Mouse (Mus musculus): ENCODE results near the gene Wnt7a. TPM values are rescaled to one million over a fixed set of nuclear protein-coding genes. Genes with fewer than 3 reads are reported as not detected.

The Wnt7a gene
- polyA plus RNA-seq, 1 experiment = not detected

DNA sequence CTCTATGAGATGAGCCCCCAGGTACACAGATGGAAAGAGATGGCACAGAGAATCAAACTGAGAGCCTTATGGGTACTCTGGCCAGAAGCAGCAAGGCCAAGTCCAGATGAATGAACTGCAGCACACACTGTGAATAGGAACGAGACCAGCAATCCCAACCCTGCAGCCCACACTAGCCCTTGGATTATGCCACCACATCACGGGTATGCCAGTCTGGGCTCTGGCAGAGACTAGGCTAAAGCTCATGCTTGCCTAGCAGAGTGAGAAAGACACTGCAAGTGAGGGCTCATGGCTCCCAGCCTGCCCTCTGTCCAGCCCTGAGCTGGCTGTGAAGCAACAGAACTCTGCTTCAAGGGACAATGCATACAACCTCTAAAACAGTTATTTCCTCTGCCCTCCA lies 26.7 kb downstream of the Wnt7a start:
- no peak for DNase-seq (ENCODE audit: low spot score)

DNA sequence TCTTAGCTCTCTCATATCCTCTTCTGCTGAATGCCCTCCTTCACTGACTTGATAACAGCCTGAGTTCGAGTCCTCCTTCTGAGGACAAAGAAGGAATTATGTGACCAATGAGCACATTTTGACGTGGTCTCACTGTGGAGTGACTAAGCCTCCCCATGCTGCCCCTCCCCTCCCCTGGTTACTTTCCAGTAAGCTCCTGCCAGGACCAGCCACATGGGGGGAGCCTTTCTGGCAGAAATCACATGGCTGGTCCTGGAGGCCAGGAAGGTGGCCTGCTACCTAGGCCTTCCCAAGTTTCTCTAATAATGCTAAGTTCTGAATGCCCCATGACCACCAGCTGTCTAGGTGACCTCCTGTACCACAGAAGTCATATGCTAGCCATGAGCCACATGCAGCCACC lies 27.3 kb downstream of the Wnt7a start:
- no peak for DNase-seq (ENCODE audit: low spot score)

DNA sequence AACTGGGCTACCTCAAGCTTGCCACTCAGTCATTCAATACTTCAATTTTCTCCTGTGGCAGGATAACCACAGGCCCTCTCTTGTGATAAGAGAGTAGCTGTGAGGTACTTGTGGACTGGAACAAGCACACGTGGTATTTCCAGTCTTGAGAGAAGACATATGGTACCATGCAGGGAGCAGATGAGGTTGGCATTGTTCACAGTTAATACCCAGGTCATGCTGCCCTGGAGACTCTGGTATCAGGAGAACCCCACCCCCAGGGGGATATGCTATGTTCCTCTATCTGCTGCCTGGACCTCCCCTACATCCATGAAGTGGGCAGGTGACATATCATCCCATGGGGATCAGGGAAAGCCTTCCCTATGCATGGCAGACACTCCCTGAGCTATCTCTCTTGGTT lies 27.9 kb downstream of the Wnt7a start:
- DNase-seq (ENCODE audit: low spot score) = no peak

DNA sequence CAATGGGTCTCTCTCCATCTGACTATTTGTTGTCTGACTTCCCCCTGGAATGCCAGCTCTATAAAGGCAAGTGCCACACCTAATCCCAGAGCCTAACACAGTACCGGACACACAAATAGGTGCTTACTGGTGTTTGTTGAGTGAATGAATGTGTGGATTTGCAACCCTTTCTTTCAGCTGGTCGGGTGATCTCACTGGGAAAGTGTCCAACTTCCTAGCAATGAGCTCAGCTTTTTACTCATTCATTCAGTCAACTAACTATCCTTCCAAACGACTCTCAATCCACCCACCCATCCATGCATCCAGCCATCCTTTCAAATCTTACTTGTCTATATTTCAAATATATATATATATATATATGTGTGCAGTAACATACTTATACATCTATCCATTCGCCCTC lies 31.3 kb downstream of the Wnt7a start:
- DNase-seq (ENCODE audit: low spot score) = no peak

DNA sequence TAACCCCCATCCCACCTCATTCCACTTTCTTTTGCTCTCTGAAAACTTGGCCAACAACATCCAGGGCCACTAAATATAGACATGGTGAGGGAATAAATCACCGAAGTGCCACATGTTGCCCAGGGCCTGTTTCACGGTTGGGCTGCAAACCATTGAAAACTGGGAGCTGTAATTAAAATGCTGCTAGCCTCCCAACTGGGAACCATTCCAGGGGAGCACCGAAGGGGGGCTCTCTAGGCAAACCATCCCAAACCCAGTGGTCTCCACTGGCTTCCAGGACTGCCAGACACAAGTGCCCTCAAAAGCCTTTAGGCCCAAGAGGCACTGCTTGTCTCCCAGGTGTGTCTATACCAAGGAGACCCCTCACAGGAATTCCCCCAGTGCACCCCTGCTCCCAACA lies 31.9 kb downstream of the Wnt7a start:
- DNase-seq (ENCODE audit: low spot score) = no peak

DNA sequence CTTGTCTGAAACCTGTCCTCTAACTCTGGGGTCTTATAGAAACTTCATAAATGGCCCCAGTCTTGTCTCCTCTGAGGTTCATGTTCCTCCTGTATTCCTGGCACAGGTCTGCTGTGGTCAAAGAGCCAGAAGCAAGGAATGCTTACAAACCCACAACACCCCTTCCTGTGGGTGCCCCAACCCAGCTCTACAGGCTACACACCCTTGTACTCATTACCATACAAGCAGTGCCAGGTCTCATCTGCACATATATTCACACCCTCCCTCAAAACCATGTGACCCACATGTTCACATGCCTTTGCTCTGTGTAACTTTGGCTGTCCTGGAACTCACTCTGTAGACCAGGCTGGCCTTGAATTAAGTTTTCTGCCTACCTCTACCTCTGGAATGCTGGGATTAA lies 38.2 kb downstream of the Wnt7a start:
- no peak for DNase-seq (ENCODE audit: low spot score)

DNA sequence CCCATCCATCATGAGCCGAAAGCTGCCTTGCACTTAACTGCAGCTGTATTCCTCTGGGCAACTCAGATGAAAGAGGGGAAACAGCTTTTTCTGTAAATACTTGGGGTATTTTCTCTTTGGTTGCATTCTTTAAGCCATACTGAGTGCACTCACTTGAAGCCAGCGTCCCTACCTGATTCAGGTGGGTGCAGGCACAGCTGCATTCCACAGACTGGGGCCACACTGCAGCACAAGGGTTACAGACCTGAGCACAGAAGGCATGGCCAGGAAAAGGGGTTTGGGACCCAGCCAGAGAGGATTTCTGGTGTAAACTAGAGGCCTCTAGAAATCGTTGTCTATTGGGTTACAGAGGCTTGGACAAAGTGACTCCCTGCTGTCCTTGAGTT lies 38.6 kb downstream of the Wnt7a start:
- DNase-seq (ENCODE audit: low spot score) = no peak

DNA sequence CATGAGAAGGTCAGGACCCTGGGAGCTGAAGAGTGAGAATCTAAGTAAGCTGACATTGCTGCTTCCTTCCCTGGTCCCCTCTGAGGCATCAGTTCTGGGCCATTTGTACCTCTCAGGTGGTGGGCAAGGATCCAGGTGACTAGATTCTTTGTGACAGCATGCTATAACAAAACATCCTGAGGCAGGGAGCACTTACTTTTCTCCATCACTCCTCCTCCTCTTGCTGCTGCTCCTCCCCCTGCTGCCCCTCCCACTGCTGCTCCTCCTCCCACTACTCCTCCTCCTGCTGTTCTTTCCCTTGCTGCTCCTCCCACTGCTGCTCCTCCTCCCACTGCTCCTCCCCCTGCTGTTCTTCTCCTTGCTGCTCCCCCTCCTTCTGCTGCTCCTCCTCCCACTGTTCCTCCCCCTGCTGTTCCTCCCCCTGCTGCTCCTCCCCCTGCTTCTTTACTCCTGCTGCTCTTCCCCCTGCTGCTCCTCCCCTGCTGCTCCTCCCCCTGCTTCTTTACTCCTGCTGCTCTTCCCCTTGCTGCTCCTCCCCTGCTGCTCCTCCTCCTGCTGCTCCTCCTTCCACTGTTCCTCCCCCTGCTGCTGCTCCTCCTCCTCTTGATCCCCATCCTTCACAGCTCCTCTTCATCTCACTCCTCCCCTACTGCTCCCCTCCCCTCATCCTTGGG lies 39.1 kb downstream of the Wnt7a start:
- no peak for DNase-seq (ENCODE audit: low spot score)

DNA sequence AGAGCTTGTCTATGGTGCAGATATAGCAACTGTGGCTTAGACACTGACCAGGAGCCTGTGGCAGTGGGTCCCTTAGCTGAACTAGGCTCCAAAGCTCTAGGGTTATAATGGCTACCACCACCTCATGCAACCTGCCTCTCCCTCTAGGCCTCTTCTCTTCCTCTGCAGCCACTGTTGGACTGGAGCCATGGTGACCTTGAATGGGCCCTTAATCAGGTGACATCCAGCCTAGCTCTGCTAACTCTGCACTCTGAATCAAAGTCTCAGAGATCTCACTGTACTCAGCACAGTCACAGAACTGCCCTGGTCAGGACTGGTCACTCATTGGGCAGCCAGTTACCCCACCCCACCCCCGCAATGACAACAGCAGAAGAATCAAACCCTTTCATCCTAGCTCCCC lies 44.4 kb downstream of the Wnt7a start:
- no peak for DNase-seq (ENCODE audit: low spot score)

DNA sequence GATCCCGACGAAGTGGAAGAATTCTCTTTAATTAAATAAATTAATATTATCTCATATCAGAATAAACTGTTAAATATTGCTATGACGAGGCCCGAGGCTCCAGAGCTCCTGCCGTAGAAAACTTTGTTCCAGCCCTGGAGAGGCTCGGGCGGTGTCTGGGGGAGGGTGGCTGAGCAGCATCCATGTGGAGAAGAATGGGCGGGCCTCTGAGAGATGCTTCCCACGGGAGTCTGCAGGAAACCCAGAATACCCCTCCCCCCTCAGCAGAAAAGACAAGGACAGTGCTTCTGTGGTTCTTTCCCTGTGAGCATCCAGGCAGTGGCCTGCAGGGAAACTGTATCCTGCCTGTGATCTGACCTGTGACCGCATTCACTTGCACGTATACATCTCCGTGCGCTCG lies 45.7 kb downstream of the Wnt7a start:
- DNase-seq (ENCODE audit: low spot score) = no peak

DNA sequence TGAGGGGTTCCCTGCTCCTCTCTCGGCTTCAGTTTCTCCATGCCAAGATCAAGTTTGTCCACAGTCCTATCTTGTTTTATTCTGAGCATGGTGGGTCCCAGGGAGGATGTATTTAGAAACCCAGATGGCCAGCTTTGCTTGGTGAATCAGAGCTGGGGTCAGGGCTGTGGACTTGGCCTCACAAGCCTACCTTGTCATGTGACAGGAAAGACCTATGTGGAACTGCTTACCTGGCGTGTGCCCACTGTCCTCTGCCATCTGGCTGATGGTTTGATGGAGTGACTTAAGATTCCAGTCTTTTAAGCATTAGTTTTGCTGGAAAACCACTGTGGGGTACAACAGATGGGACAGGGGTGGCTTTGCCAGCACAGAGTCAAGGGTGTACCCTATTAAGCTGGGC lies 48.4 kb downstream of the Wnt7a start:
- DNase-seq (ENCODE audit: low spot score) = no peak

DNA sequence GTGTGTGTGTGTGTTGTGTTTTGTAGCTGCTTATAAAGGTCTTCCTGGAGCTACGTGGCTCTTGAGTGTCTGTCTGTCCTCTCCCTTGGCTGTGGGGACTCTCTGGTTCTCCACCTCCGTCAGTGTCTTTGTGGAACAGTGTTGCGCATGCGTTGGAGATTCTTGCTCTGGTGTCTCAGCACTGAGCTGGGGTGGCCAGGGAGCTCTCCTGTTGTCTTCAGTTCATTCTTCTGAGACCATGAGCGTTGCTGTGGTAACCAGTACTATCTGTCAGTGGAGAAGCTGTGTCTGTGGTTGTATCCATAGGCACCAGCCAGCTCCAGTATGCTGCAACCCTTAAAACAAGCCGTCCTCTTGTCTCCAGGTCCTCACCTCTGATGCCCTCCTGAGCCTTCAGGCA lies 50.2 kb downstream of the Wnt7a start:
- DNase-seq (ENCODE audit: low spot score) = no peak

DNA sequence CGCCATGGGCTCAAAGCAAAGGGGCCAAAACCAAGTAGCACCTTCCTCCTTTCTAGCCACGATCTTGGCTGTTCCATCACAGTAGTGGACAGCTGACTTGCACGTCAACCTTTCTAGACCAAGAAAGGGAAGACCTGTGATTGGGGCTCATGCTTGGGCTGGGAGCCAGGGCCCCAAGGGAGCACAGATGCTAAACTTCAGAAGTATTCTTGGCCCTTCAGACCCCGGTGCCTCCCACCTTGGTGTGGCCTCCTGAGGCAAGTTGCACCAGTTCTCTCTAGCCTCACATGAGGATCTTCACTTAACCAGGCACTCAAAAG lies 50.8 kb downstream of the Wnt7a start:
- no peak for DNase-seq (ENCODE audit: low spot score)

DNA sequence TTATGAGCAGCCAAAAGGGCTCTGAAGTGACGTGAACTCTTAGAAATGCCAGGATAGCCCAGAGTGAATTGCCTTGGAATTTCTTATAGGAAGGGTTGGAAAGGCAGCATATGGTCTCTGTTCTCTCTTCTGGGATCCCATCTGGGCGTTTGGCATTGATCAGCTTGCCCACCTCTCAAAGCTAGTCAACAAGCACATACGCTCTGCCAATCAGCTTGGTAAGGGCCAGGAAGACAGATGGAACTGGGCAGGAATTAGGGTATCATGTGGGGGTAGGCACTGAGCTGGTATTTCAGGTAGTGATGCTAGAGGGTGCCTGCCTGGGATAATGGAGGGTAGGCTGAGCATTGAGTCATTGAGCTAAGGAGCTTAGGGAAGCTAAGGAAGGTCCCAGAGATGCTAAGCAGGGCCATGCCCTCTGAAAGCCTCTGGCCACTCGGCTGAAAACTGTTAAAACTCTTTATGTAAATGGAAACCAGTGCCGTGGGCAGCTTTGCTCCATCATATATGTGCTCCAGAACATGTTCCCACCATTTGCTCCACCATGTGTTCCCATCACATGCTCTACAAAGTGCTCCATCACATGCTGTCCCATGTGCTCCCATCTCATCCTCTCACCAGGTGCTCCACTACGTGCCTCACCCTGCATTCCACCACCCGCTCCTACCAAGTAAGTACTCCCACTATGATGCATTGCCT lies 51.3 kb downstream of the Wnt7a start:
- DNase-seq (ENCODE audit: low spot score) = no peak

DNA sequence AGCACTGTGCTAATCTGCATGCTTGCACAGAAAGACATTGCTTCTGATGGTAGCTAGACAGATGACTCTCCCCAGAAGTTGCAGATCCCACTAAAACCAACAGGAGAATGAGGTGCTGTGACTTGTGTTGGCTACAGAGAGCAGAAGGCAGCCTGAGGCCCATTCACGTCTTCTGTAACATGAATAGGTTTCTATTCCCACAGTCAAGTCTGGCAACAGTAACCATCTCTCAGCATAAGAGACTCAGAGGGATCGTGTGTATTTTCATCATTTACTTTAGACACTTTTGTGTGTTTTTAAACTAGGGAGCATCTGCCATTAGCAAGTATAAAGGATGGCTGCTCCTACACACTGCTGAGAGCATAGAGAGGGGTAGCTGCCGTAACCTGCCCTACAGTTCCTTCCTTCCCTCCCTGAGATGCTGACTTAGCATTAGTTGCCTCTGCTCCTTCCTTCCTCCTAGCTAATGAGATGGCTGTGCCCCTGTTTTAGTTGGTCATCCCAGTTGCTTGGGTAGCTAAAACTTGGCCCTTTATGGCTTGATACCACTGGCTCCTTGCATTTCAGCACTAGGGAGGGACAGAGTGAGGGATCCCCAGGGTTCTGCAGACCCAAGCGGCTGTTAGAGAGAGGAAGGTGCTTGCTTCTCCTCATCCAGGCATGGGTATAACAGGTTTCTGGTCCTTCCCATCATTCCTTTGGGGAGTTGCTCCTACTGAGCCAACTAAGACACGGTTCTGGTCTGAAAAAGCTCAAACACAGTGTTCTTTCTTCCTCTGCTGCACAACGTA lies 52.1 kb downstream of the Wnt7a start:
- DNase-seq (ENCODE audit: low spot score) = no peak

DNA sequence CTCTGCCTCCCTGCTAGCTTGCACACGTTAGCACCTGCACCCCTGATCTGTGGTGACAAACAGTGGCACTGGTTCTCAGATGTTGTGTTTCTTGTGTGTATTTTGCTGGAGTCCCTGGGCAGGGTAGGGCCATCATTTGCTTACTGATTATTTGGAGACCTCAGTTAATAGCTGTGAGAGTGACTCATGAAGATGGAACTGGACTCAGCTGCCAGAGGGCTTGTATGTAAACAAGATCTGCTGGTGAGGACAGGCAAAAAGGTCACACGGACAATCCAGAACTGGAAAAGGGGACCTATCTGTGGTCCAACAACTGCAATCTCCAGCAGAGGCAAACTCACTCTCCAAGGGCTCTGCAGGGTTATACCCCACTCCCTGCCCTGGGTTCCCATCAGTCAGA lies 52.8 kb downstream of the Wnt7a start:
- no peak for DNase-seq (ENCODE audit: low spot score)

DNA sequence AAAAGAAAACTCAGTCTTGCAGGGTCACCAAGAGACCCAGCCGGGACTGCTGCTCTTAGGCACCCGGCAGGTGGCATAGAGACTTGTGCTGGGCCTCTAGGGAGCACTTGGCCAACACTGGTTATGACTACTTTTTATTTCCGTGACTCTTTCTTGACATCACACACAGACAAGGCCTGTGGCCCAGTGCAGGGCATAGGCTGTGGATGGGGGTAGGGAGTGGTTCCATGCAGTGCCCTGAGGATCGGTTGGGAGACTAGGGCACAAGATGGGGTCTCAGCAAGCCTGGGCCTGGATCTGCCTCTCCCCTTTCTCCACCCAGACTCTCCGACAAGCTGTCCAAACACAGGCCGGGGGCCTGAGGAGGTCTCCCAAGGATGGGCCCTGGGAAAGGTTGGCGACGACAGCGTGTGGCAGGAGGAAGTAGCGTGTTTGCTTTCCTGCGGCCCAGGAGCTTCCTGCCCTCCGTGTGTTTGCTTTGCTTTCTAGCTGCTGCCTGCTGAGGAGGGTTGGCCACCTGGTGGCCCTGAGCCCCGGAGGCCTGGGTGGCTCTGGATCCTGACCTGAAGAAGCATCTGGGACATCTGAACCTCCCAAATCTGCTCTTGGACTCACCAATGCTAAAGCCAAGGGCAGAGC lies 53.8 kb downstream of the Wnt7a start:
- no peak for DNase-seq (ENCODE audit: low spot score)

DNA sequence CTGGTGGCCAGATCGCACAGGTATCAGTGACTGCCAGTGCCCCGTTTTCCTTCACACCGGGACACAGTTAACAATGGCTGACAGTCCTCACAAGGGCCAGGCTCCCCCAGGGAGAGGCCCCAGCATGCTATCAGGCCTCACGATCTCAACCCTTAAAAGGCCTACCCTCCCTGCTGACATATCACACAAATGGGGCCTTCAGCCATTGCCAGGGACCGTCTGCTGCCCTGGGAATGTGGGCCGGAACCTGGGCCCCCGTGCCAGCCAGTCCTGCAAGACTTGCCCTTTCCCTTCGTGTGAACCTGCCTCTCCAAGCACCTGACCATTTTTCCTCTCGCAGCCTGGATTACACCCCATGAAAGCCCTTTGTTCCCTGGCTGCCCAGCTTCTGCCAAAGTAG lies 61.5 kb downstream of the Wnt7a start:
- DNase-seq (ENCODE audit: low spot score) = no peak

DNA sequence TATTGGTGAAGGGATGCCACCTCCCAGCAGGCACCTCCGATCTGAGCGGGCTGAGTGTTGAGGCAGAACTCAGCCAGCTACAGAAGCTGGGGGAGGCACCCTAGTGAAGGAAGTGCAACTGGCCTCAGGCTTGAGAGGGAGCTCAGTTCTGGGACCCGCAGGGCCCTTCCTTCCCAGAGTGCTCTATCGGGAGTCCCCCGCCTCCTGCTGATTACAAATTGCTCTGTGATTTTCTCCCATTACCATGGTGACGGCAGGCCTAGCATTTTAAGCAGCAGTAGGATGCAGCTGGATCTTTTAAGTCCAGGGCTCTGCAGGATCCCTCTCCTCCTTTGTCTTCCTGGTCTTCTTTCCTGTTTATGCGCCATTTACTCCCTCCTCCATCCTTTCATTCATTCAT lies 63.4 kb downstream of the Wnt7a start:
- DNase-seq (ENCODE audit: low spot score) = no peak

DNA sequence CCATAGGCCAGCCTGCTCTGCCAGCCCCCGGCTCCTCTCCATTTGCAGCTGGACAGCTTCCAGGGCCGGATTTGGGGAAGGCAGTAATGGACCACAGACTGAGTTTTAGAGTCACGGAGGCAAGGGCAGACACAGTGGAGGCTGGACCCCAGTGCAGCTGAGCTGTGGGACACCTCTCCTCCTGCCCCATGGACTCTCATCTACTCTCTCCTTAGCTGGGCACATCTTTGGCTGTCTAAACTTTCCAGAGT lies 64.3 kb downstream of the Wnt7a start:
- DNase-seq (ENCODE audit: low spot score) = no peak

DNA sequence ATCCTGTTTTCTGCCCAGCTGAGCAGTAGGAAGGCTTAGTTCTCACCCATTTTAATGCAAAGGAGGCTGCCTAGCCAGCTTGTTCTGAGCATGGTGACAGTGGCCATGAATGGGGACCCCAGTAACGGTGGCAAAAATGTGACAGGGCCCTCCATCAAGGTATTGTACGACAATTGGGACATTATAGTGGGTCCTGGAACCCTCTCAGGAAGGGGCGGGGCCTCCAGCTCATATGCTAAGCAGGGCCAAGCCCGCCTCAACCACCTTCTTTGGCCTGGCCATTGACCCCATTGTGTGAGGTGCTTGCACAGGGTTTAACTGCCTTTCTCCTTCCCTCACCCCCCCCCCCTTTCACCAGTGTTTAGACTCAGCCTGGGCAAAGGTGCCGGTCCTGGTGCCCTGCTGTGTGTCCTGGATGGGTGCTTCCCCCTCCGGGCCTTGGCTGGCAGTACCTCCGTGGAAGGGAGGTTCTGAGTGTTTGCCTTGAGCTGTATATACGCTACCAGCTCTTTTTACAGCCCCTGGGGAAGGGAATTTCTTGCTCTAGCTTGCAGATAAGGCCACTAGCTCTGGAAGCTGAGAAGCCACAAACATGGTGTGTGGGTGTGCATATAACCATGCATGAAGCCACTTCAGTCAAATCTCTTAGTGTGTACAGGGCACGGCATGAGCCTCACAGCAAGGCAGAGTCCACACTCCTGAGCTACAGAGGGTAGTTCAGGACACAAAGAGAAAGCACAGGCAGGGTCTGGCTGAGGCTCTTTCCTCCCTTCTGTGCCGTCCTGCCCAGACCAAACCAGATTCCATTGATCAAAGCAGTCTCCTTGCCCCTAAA lies 64.9 kb downstream of the Wnt7a start:
- DNase-seq (ENCODE audit: low spot score) = no peak

DNA sequence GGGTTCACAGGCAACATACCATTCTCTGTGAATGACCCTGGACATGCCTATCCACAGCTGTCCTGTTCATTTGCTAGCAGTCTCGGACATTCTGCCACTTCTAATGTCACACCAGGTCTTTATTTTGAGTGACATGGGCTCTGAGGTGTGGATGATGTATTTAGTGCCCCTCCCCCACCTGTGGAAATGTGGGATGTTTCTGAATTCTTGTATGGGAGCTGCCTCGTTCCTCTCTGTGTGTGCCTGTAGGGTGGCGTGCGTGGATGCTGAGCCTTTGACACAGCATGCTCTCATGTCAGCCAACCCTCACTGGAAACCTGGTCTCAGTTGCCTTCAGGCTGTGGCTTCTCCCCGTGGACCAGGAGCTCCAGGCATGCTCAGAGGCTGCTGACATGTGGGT lies 66.1 kb downstream of the Wnt7a start:
- no peak for DNase-seq (ENCODE audit: low spot score)
